Mouse (Mus musculus): Measurements from ENCODE around the gene Vma21.

The Vma21 gene

DNA sequence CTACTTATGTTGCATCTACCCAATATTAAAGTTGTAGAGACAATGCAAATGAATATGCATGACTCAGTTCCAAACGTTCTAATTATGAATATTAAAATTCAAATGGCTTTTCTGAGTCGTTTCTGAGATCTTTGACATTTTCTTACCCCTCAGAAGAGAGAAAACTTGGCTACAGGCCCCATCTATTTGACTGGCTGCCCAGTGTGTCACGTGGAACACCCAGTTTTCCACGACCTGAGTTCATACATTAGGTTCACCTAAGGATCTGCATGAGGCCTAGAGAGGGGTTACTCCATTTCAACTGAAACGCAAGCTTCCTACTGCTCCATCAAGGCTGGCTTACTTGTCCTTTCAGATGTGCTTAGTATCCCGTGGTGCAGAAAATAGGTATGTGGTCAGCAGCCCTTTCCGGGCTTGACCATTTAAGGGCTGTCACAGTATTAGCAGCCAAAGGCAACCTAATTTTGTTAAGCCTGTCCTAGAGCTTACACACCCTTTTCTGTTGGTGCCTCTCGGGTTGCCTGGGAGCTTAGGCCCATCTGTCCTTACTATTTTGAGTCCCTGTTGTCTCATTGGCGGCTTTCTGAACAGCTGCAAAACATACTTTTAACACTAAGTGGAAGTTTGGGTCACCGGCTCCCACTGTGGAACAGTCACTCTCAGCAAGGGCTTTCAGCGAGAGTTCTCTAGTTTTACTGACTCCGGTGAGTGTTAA lies at the start of gene Vma21:
TSS of gene Vma21 (plus strand) at position 294 of the 715 bp plus-strand sequence.
- 16% methylated on average over 12 of the region's 12 CpGs for WGBS

DNA sequence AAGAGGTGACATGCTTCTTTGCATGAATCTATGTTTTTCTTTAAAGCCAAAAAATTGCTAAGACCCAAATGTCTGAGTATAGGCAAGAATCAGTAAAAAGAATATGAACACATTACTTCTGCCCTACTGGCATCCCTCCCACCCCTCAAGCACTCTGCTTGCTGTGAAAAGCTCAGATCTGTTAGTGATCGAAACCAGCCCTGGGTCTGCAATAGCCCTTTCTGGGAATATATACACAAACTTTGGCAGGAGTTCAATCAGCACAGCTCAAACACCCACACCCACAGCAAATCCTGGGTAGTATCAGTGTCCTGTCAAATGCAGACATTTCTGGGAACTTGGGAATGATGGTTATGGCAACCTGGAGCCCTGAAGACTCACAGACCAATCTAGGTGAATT lies 47.8 kb upstream of the Vma21 start:
- WGBS: 71% methylated on average over 1 of the region's 1 CpGs

DNA sequence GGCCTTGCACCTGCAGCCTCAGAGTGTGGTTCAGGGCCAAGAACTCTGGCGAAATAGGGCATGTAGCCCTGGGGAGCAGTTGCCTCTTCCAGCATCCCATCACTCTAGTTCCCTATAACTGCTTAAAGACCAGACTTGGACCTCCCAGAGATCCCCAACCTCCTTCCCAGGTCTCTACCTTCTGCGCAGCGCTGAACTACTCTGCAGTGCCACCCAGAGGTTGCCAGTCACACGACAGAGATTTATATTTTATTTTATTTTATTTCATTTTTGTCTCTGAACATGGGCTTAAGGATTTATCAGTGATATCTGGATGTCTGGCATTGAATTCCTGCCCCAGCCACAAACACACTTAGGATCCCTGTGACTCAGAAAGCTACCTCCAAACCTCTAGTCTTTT lies 24.6 kb upstream of the Vma21 start:
- 11% methylated on average over 4 of the region's 4 CpGs for WGBS

DNA sequence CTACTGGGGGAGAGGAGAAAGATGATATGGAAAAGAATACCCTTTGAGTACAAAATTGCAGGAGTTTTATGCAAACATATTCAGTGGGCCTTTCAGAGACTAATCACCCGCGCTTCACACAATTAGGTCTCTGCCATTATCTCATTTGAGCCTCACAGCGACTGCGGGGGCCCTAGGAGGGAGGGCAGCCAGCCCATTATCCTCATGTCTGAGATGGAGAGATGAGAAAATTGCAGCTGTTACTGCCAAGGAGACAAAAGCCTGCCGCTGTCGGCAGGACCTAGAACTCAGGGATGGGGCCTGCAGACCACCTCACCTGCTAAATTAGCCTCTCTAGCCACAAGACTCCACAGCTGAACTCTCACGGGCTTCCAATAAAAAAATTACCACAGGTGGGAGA lies 18.0 kb upstream of the Vma21 start:
- 56% methylated on average over 7 of the region's 7 CpGs for WGBS

DNA sequence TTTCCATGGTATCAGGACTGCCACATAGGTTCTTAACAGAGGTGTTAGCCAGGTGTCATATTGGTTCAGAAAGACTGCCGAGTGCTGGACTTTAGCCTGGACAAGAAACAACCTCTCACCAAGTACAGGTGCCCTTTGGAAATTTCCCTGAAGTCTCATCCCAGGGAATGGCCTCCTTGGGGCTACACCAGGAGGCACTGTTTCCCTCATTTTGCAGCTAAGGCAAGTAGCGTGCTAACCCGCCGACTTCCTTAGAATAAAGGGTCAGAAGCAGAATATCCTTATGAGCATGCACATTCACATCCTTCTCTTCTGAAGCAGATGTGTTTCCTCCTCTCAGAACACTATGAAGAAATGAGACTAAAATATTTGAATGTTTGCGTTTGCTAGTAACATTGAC lies 16.8 kb upstream of the Vma21 start:
- WGBS: 61% methylated on average over 5 of the region's 5 CpGs

DNA sequence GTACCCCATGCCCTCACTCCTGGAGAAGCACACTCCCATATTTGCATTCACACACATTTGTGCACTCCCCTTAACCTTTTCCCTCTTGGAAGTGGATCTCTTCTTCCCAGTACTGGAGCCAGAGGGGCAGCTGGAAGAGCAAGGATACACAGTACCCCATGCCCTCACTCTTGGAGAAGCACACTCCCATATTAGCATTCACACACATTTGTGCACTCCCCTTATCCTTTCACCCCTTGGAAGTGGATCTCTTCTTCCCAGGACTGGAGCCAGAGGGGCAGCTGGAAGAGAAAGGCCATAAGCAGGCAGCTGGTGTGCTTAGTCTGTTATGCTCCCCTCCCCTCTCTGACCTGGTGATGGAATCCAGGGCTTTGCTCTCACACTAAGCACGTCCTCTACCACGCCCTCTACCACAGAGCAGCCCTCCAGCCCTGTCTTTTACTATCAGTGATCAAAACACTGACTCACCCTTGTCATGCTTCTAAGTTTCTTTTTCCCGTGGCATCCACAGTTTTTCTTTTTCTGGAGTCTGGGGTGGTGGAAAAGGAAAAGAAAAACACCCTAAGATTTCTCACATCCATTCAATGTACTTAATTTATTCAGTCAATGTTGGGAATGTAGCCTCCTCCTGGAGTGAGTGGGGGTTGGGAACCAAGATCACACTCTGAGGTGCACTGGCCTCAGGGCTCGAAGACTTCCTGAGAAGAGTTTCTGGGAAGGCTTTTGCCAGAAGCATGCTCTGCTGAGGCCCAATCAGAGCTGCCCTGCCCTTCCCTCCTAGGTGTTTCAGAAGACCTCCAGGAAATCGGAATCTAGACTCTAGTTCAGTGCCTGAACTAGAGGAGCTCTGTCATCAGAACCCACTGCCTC lies 3.5 kb upstream of the Vma21 start:
- 48% methylated on average over 5 of the region's 5 CpGs for WGBS

DNA sequence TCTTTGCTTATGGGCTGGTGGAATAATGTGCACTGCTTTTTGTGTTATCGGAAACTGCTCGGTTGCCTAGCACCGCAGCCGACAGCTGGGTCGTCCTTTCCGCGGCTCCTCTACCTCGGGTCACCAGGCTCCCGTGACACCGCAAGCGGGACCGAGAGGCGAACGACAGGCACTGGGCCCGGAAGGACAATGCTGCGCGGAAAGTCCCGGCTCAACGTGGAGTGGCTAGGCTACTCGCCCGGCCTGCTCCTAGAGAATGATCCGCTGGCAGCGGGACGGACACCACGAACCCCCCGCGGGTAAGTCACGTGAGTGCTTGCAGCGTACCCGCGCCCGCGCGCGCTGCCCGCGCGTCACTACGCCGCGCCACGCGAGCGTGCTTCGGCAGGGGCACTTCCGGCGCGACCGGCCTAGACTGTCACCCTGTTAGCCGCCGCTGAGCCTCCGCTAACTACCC lies 705 bp downstream of the Vma21 start:
- WGBS: 5% methylated on average over 52 of the region's 52 CpGs

DNA sequence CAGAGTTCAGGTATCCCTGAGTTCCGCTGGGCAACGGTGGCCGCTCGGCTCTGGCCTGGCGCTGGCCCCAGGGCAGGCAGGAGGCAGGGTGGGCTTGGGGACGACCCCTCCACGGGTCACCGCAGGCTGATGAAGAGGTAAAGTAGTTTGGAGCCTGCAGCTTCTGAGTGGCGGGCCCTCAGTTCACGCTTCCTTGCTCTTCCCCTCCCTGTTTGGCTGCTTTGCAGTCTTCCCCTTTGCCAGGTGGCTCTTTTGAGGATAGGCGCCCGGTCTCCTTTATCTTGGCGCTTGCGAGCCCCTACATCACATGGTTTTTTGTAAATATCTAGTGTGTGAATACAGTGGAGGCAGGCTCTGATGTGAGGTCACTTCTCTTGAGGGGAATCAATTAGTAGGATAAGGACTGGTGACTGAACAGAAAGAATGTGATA lies 1.2 kb downstream of the Vma21 start:
- WGBS: 3% methylated on average over 14 of the region's 14 CpGs

DNA sequence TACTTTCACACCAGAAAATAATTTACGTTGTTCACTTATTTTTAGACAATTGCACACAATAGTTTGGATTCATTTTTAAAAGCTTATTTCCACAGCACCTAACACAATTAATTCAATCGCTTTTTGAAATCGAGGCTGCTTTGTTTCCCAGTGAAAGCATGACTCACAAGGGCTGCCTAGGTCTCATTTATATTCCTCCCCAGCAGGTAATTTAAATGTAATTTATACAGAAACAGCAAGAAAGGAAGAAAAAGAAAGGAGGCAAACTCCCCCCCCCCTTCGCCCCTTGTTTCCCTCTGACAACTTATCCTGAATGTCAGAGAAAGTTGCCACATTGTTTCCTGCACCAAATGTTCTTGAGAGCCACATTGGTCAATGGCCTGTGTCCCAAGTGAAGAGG lies 23.2 kb downstream of the Vma21 start:
- WGBS: 44% methylated on average over 4 of the region's 4 CpGs

DNA sequence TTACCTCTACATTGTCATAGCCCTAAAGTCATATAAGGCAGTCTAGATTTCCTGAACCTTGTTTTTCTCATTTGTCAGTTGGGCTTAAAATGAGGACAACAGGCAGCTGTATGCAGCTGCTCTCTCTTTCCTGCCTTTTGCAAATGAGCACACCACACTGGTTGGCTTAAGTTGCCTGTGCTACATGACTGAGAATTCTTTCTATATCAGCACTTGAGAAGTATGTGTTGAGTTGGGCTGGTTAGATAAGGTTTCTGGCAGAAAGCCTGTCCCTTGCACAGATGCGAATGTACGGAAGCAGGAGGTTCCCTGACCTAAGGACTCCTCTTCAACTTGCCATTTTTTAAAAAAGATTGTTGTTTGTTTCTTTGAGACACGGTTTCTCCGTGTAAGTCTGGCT lies 31.0 kb downstream of the Vma21 start:
- 93% methylated on average over 4 of the region's 4 CpGs for WGBS
